Mouse (Mus musculus) lung, embryonic 16.5 days (tissue): ENCODE data around the gene Gbgt1. TPM values are rescaled to one million over a fixed set of nuclear protein-coding genes. Genes with fewer than 3 reads are reported as not detected.
A peak's percentile ranks its signal among the peaks of the same experiment; 100 is the strongest.

Source experiments
- ATAC-seq: fragments of 200-750 bp; cut with Nextera tagmentation; 2 replicates; pipeline ENCODE4 v1.8.0; 2017; ENCODE audit warnings: low read depth, mild to moderate bottlenecking, moderate library complexity
- H3K27ac ChIP-seq: fragments of 300-500 bp; sonication (generic); 2 replicates; pipeline ENCODE4 v1.5.1; 2014; ENCODE audit warnings: mild to moderate bottlenecking, control low read depth, low read length
- H3K27me3 ChIP-seq: fragments of 300-500 bp; sonication (generic); 2 replicates; pipeline ENCODE4 v1.6.1; 2014; ENCODE audit warnings: low read depth, low read length, mixed read lengths; ENCODE audit not compliant: control insufficient read depth, insufficient read depth
- H3K36me3 ChIP-seq: fragments of 300-500 bp; sonication (generic); 2 replicates; pipeline ENCODE4 v1.6.1; 2014; ENCODE audit warnings: low read length; ENCODE audit not compliant: control insufficient read depth, insufficient read depth
- H3K4me1 ChIP-seq: fragments of 300-500 bp; sonication (generic); replicated peaks from 2 replicates; pipeline ENCODE4 v1.6.1; 2014; ENCODE audit warnings: low read length, mixed read lengths; ENCODE audit not compliant: control insufficient read depth, insufficient read depth
- H3K4me2 ChIP-seq: fragments of 300-500 bp; sonication (generic); 2 replicates; pipeline ENCODE4 v1.6.1; 2014; ENCODE audit warnings: low read depth, low read length, control low read depth
- H3K4me3 ChIP-seq: fragments of 300-500 bp; sonication (generic); 2 replicates; pipeline ENCODE4 v1.5.1; 2014; ENCODE audit warnings: mild to moderate bottlenecking, low read length, control low read depth
- H3K9ac ChIP-seq: fragments of 300-500 bp; sonication (generic); 2 replicates; pipeline ENCODE4 v1.6.1; 2014; ENCODE audit warnings: low read length, control low read depth
- H3K9me3 ChIP-seq: fragments of 300-500 bp; sonication (generic); 2 replicates; pipeline ENCODE4 v1.6.1; 2016; ENCODE audit warnings: low read length; ENCODE audit not compliant: control insufficient read depth
- WGBS: fragments of 180-500 bp; shearing (Covaris S2); extraction: QIAGEN DNeasy Blood & Tissue Kit; methylation state at CpG from one replicate; pipeline ENCODE4 v1.1.7; 2014; 5-methylcytosine and 5-hydroxymethylcytosine counted together
- polyA plus RNA-seq: library from polyadenylated mRNA; unstranded; fragments of >200 nt; fragmentation: Nextera tagmentation; extraction: Ambion mirVana; gene quantifications from 2 replicates; pipeline ENCODE4 v1.2.1, GENCODE M21; 2015

Gbgt1 gene
- polyA plus RNA-seq, 1 experiment from 2014 or later, result 1.1 TPM

- Histone ChIP-seq H3K36me3 (peaks cover 9% of the 10 kb centered on the region), H3K9me3 (no peaks in the 10 kb centered on the region), H3K4me2 (no peak overlapping the region), H3K27me3 (no peaks in the 10 kb centered on the region), H3K9ac (peak overlapping the region; percentile 49; the same call in 1 of the 2 replicates), H3K4me3 (no peak overlapping the region), H3K4me1 (peaks cover 42% of the 10 kb centered on the region), H3K27ac (peak overlapping the region; percentile 37)
- 93% methylated on average over 2 of the region's 2 CpGs for WGBS
- ATAC-seq, result no peak
These were observed 43.3 kb downstream of the Gbgt1 start for GRCm38 (mm10) chr2:28539949-28540348.

- 80% methylated on average over 8 of the region's 8 CpGs for WGBS
- Histone ChIP-seq H3K9ac (no peak overlapping the region), H3K27ac (no peak overlapping the region), H3K9me3 (no peaks in the 10 kb centered on the region), H3K4me1 (peaks cover 35% of the 10 kb centered on the region), H3K36me3 (peaks cover 15% of the 10 kb centered on the region), H3K27me3 (no peaks in the 10 kb centered on the region), H3K4me2 (no peak overlapping the region), H3K4me3 (no peak overlapping the region)
- no peak for ATAC-seq
These were observed 44.0 kb downstream of the Gbgt1 start for GRCm38 (mm10) chr2:28540587-28541227.

- no peak overlapping the region for H3K4me3 ChIP-seq
- peaks cover 12% of the 10 kb centered on the region for H3K4me1 ChIP-seq
- H3K27ac ChIP-seq, result no peak overlapping the region
- ATAC-seq, result no peak
- H3K4me2 ChIP-seq, result no peak overlapping the region
- H3K9ac ChIP-seq, result no peak overlapping the region
- H3K36me3 ChIP-seq, result peaks cover 19% of the 10 kb centered on the region
- WGBS, result 87% methylated on average over 8 of the region's 8 CpGs
- H3K27me3 ChIP-seq, result no peaks in the 10 kb centered on the region
- no peaks in the 10 kb centered on the region for H3K9me3 ChIP-seq
These were observed 47.2 kb downstream of the Gbgt1 start for GRCm38 (mm10) chr2:28543894-28544293.

- no peaks in the 10 kb centered on the region for H3K27me3 ChIP-seq
- no peak overlapping the region for H3K9ac ChIP-seq
- H3K4me3 ChIP-seq, result no peak overlapping the region
- H3K9me3 ChIP-seq, result no peaks in the 10 kb centered on the region
- no peak for ATAC-seq
- no peak overlapping the region for H3K27ac ChIP-seq
- H3K36me3 ChIP-seq, result peaks cover 32% of the 10 kb centered on the region
- no peak overlapping the region for H3K4me2 ChIP-seq
- no peaks in the 10 kb centered on the region for H3K4me1 ChIP-seq
These were observed 49.3 kb downstream of the Gbgt1 start for GRCm38 (mm10) chr2:28545976-28546375.

GRCm38 (mm10) chr2:28546560-28546959 lies 49.9 kb downstream of the Gbgt1 start:
- Histone ChIP-seq H3K4me2 (no peak overlapping the region), H3K36me3 (peaks cover 32% of the 10 kb centered on the region), H3K4me3 (no peak overlapping the region), H3K27ac (no peak overlapping the region), H3K9ac (no peak overlapping the region), H3K27me3 (no peaks in the 10 kb centered on the region), H3K9me3 (no peaks in the 10 kb centered on the region), H3K4me1 (no peaks in the 10 kb centered on the region)
- 66% methylated on average over 6 of the region's 6 CpGs for WGBS
- no peak for ATAC-seq

GRCm38 (mm10) chr2:28547237-28548172 lies 50.8 kb downstream of the Gbgt1 start:
- Histone ChIP-seq H3K4me3 (no peak overlapping the region), H3K9ac (no peak overlapping the region), H3K9me3 (no peaks in the 10 kb centered on the region), H3K27me3 (no peaks in the 10 kb centered on the region), H3K27ac (no peak overlapping the region), H3K36me3 (peaks cover 34% of the 10 kb centered on the region), H3K4me2 (no peak overlapping the region), H3K4me1 (no peaks in the 10 kb centered on the region)
- 47% methylated on average over 11 of the region's 11 CpGs for WGBS
- ATAC-seq, result peak; percentile 74

GRCm38 (mm10) chr2:28549157-28549556 lies 52.5 kb downstream of the Gbgt1 start:
- Histone ChIP-seq H3K27ac (no peak overlapping the region), H3K36me3 (peaks cover 35% of the 10 kb centered on the region), H3K27me3 (no peaks in the 10 kb centered on the region), H3K4me2 (no peak overlapping the region), H3K9me3 (no peaks in the 10 kb centered on the region), H3K4me1 (no peaks in the 10 kb centered on the region), H3K9ac (no peak overlapping the region), H3K4me3 (no peak overlapping the region)
- WGBS, result 85% methylated on average over 13 of the region's 13 CpGs
- no peak for ATAC-seq

GRCm38 (mm10) chr2:28552301-28552700 lies 55.6 kb downstream of the Gbgt1 start:
- ATAC-seq, result no peak
- Histone ChIP-seq H3K9ac (no peak overlapping the region), H3K9me3 (no peaks in the 10 kb centered on the region), H3K4me2 (no peak overlapping the region), H3K36me3 (peaks cover 29% of the 10 kb centered on the region), H3K4me1 (no peaks in the 10 kb centered on the region), H3K27ac (no peak overlapping the region), H3K4me3 (no peak overlapping the region), H3K27me3 (no peaks in the 10 kb centered on the region)
- 91% methylated on average over 5 of the region's 5 CpGs for WGBS
